Mouse (Mus musculus): ENCODE results near the gene Neurl1a.

Neurl1a gene

DNA sequence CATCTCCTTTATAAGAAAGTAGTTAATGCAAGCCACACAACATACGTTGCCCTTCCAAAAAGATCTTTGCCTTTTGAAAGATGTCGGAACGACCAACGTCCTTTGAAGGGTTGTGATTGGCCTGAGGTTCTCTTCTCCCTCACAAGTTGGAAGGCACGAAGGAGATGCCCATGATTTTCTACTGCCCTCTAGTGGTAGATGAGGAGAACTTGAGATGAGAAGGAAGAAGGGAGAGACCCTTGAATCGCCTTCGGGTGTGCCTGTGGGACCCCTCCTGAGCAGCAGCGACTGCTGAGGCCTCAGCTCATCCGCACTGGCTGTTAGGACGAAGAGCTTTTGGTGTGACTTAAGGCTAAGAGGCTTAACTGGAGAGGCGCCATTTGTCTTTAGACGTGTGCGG, 10.4 kb upstream of the Neurl1a start:
- DNase-seq (ENCODE audit: low spot score in 2 of 2): no peak

DNA sequence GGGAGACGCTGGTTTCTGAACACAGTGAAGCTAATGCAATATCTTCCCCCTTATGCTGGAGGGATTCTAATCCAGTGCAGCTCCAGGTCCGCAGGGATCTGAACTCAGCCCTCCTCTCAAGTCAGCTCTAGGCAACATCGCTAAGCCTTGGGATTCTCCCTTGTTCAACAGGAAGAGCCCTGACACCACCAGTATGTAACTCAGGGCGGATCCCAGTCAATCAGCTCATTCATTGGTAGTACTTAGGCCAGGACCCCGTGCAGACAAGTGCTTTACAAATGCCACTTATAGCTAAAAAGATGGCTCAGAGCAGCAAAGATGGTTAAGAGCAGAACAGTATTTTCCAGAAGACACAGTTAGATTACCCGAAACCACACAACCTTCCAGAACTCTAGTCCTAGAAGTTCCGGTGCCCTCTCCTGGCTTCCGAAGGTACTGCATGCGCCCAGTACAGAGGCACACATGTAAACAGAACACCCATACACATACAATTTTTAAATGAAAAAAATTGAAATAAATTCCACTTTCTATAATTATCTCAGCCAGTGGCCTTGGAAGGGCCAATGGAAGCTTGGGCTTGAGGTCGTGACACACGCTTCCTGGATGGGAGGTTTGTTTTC, 9.7 kb upstream of the Neurl1a start:
- peak; percentile 62 to 78 for DNase-seq (ENCODE audit: low spot score in 2 of 2)

GRCm38 (mm10) chr19:47174515-47174914, 4.1 kb upstream of the Neurl1a start:
- DNase-seq (ENCODE audit: low spot score in 2 of 2): no peak

GRCm38 (mm10) chr19:47175472-47175871, 3.1 kb upstream of the Neurl1a start:
- no peak for DNase-seq (ENCODE audit: low spot score in 2 of 2)

GRCm38 (mm10) chr19:47176916-47177505, 1.6 kb upstream of the Neurl1a start:
- no peak for DNase-seq (ENCODE audit: low spot score in 2 of 2)

- DNase-seq (ENCODE audit: low spot score in 2 of 2): no peak
These were observed 619 bp upstream of the Neurl1a start for GRCm38 (mm10) chr19:47178001-47178400.

DNA sequence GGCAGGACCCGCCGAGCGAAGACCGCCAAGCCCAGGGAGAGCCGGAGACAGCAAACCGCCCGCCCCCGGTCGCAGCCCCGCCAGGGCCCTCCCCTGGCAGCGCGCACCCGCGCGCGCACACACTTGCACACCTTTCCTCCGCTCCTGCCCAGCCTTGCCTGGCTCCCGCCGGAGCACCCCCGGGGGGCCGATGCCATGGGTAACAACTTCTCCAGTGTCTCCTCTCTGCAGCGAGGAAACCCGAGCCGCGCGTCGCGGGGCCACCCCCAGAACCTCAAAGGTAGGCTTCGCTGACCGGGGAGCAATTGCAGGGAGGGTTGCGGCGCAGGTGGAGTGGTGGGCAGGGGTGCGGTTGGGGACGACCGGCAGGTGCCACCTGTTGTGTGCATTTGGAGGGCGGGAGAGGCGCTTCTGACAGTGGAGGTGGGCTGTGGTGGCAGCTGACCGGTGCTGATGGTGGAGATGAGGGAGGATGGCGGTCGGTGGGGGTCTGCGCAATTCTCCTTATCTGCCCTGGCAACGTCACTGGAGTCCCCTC, 721 bp downstream of the Neurl1a start:
- DNase-seq (ENCODE audit: low spot score in 2 of 2): no peak

DNA sequence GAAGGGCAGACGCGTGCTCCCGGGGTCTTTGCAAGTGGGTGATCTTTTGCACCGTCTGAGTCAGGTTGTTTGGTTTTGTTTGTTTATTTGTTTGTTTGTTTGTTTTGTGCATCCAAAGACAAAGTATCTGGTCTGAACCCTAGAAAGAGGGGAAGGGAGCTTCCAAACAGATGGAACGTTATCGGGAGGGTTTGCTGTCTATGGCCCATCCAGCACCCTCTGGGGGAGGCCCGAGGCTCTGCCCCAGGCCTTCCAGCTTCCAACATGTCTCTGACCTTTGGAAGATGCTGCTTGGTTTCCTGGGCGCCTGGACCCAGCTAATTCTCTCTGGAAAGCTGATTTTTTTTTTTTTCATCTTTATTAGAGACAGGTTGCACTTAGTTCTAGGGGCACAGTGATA, 1.4 kb downstream of the Neurl1a start:
- DNase-seq (ENCODE audit: low spot score in 2 of 2): no peak

DNA sequence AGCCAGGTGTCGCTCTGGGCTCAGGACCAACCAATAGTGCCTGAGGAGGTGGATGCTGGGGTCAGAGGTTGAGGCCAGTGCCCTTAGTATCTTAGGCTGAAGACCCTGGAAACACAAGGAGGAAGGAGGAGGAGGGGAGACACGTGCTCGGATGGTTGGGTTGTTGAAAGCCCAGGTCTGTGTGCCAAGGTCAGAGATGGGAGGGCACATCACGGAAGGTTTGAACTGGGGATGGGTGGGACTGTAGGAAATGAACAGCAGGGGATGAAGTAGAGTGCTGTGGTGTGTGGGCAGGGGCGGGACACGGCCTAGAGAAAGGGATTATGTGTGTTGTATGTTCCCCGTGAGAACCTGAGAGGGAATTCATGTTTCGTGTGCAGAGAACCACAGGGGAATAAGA, 5.6 kb downstream of the Neurl1a start:
- no peak for DNase-seq (ENCODE audit: low spot score in 2 of 2)

DNA sequence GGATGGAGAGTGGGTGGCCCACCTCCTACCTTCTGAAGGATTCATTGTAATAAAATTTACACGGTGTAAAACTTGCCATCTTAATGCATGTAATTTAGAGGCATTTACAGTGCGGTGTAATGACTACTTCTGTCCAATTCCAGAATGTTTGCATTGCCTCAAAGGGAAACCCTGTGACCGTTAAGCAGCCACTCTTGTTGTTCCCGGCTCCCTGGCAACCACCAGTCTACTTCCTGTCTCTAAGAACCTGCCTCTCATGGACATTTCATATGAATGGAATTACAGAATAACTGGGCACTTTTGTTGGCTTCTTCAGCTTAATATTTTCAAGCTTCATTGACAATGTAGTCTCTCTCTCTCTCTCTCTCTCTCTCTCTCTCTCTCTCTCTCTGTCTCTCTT, 6.1 kb downstream of the Neurl1a start:
- DNase-seq (ENCODE audit: low spot score in 2 of 2): no peak

DNA sequence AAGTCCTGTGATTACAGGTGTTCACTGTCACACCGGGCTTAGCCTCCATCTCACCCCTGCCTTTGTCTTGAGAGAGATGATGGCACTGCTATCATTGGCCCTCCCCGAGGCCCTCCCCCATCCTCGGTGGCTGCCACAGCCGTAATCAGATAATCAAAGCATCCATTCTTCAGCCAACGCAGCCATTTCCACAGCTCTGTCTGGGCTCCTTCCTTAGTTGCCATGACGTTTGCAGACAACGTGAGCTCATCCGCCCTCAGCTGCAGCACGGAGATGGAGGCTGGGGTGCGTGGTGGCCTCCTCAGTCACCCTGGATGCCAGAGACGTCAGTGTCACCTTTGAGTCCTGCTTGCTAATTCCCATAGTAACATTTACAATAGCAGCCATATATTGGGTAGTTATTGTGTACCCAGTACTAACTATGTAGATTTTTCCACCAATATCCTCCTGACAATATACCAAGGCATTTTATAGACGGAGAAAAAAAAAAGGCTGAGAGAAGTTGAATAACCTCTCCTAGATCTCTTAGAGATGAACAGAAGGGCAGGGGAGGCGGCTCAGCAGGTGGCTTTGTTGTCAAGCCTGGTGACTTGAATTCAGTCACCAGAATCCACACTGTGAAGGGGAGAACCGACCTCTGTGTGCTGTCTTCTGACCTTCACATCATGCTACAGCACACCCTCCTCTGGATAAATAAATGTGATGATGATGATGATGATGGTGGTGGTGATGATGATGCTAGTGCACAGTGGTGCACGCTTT, 8.1 kb downstream of the Neurl1a start:
- no peak for DNase-seq (ENCODE audit: low spot score in 2 of 2)

GRCm38 (mm10) chr19:47188515-47189128, 10.0 kb downstream of the Neurl1a start:
- DNase-seq (ENCODE audit: low spot score in 2 of 2): no peak

DNA sequence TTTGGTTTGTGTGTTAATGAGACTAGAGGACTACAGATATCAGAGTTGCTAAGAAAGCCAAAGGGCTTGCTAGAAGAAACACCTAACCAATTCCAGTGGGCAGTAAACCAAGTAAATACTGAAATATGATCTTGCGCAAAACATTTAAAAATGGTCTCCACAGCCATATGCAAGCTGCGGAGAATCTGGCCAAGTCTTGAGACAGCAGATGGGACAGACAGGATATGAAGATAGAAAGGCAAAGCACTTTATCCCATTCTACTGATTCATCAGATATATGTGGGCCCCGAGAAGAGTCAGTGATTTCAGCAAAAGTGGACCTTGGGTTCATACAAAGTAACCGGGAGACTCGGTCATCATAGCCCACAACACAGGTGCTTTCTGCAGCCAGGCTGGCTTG, 13.5 kb downstream of the Neurl1a start:
- DNase-seq (ENCODE audit: low spot score in 2 of 2): no peak

GRCm38 (mm10) chr19:47198671-47199350, 20.2 kb downstream of the Neurl1a start:
- DNase-seq (ENCODE audit: low spot score in 2 of 2): no peak

DNA sequence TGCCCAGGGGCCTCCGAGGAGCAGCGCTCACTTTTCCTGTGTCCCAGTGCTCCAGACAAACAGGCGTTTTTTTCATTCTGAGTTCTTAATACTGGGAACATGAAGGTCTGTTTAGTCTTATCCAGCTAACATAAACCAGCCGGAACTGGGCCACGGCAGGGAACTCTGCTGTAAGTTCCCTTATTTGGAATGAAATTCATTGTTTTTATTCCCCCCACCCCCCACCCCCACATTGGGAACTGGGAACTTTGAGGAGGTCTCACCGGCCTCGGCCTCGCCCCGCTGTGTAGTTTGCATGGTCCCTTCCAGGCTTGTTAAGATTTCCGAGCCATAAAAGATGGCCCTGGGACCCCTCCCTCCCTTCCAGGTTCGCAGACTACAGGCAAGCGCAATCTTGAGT, 23.4 kb downstream of the Neurl1a start:
- DNase-seq (ENCODE audit: low spot score in 2 of 2): no peak

- no peak for DNase-seq (ENCODE audit: low spot score in 2 of 2)
These were observed 23.8 kb downstream of the Neurl1a start for GRCm38 (mm10) chr19:47202429-47202828.

- DNase-seq (ENCODE audit: low spot score in 2 of 2): no peak
These were observed 24.4 kb downstream of the Neurl1a start for GRCm38 (mm10) chr19:47203042-47203441.

DNA sequence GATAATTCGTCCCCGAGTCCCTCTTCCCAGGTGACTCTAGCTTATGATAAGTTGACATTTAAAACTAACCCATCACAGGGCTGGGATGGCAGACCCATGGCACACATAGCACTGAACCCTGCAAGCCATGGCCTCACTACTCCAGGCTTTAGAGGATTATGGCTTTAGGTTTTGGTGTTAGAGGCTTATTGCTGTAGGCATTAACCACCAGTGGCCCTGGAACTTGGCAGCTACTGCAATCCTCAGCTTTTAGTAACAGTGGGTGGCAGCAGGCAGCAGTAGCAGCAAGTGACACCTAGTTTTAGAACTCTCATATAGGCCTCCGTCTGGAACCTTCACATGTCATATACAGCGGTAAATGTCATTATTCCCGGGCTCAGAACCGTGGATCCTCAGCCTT, 26.0 kb downstream of the Neurl1a start:
- DNase-seq (ENCODE audit: low spot score in 2 of 2): no peak

- DNase-seq (ENCODE audit: low spot score in 2 of 2): no peak
These were observed 27.5 kb downstream of the Neurl1a start for GRCm38 (mm10) chr19:47206126-47206525.

DNA sequence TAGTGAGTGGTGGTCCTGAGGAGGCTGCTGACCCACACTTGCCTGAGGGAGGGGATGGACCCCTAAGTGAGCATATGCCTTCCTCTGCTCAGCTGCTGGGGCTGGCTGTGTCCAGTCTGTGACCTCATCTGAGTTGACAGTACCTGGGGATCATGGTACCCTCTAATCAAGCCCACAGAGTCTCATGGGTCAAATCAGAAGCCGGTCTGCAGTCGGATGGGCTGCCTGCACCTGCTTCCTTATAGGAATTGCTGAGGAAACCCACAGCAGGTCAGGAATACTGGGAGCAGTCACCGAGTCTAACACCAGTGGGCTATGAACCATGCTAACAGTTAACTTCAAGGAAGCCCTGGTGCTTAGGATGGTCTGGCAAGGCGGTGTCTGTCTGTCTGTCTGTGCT, 31.8 kb downstream of the Neurl1a start:
- no peak for DNase-seq (ENCODE audit: low spot score in 2 of 2)

DNA sequence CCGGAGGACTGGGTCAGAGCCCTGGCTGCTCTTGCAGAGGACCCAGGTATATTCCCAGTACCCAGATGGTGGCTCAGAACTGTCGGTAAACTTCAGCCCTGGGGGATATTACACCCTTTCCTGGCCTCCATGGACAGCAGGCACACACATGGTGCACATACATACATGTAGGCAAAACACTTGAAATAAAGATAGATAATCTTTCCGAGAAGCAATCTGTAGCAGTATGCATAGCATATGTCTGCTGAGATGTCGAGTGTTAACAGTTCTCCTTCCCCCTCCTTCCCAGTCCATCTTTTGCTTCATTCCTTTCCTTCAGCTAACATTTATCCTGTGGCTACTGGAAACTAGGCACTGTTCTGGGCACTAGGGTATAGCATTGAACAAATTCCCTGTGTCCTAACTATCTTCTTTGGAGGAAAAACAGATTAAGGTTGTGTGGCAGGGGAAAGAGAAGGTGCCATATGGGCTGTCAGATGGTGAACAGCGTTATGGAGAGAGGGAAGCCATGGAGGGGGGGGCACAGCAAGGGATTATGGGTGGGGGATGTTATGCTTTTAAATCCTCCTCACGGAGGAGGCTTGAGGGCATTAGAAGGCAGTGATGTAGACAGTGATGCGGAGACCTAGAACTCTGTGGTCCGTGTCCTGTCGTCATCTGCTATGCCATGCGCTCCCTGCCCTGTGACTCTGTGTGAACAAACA, 33.1 kb downstream of the Neurl1a start:
- no peak for DNase-seq (ENCODE audit: low spot score in 2 of 2)
